Mouse (Mus musculus): ENCODE data around the gene Tsen2. TPM values are rescaled to one million over a fixed set of nuclear protein-coding genes. Genes with fewer than 3 reads are reported as not detected.
A peak's percentile ranks its signal among the peaks of the same experiment; 100 is the strongest.

The Tsen2 gene
- polyA plus RNA-seq, 1 experiment from 2014 or later, result 23.7 TPM

GRCm38 (mm10) chr6:115527418-115527817, 17.0 kb upstream of the Tsen2 start:
- Histone ChIP-seq H3K4me3 (replicated peaks; ENCODE audit: low read length) (no peak overlapping the region), H3K27me3 (ENCODE audit: control insufficient read depth, insufficient read depth, low read length) (no peaks in the 10 kb centered on the region), H3K9ac (ENCODE audit: low read length) (no peak overlapping the region), H3K4me1 (ENCODE audit: control insufficient read depth, insufficient read depth, low read length) (peaks cover 18% of the 10 kb centered on the region; the same call in 1 of the 2 replicates), H3K27ac (ENCODE audit: low read length) (peak overlapping the region; percentile 70; the same call in 1 of the 2 replicates), H3K4me2 (ENCODE audit: low read depth, low read length) (no peak overlapping the region), H3K36me3 (ENCODE audit: control insufficient read depth, insufficient read depth, low read length) (no peaks in the 10 kb centered on the region), H3K9me3 (replicated peaks; ENCODE audit: control insufficient read depth, low read length) (no peaks in the 10 kb centered on the region)
- WGBS, result 65% methylated on average over 3 of the region's 3 CpGs
- peak; percentile 77; the same call in 1 of the 2 replicates for ATAC-seq (ENCODE audit: insufficient read depth, low FRiP score)

GRCm38 (mm10) chr6:115528372-115528771, 16.1 kb upstream of the Tsen2 start:
- Histone ChIP-seq H3K9ac (ENCODE audit: low read length) (no peak overlapping the region), H3K4me1 (ENCODE audit: control insufficient read depth, insufficient read depth, low read length) (peaks cover 9% of the 10 kb centered on the region; the same call in 1 of the 2 replicates), H3K9me3 (replicated peaks; ENCODE audit: control insufficient read depth, low read length) (no peaks in the 10 kb centered on the region), H3K4me2 (ENCODE audit: low read depth, low read length) (no peak overlapping the region), H3K27ac (ENCODE audit: low read length) (no peak overlapping the region; the same call in 1 of the 2 replicates), H3K27me3 (ENCODE audit: control insufficient read depth, insufficient read depth, low read length) (no peaks in the 10 kb centered on the region), H3K36me3 (ENCODE audit: control insufficient read depth, insufficient read depth, low read length) (no peaks in the 10 kb centered on the region), H3K4me3 (replicated peaks; ENCODE audit: low read length) (no peak overlapping the region)
- 93% methylated on average over 4 of the region's 4 CpGs for WGBS
- ATAC-seq (ENCODE audit: insufficient read depth, low FRiP score), result no peak

GRCm38 (mm10) chr6:115534617-115535016, 9.8 kb upstream of the Tsen2 start:
- Histone ChIP-seq H3K9ac (ENCODE audit: low read length) (no peak overlapping the region), H3K27ac (ENCODE audit: low read length) (peak overlapping the region; percentile 26; the same call in 1 of the 2 replicates), H3K9me3 (replicated peaks; ENCODE audit: control insufficient read depth, low read length) (no peaks in the 10 kb centered on the region), H3K27me3 (ENCODE audit: control insufficient read depth, insufficient read depth, low read length) (no peaks in the 10 kb centered on the region), H3K36me3 (ENCODE audit: control insufficient read depth, insufficient read depth, low read length) (no peaks in the 10 kb centered on the region), H3K4me3 (replicated peaks; ENCODE audit: low read length) (no peak overlapping the region), H3K4me2 (ENCODE audit: low read depth, low read length) (no peak overlapping the region), H3K4me1 (ENCODE audit: control insufficient read depth, insufficient read depth, low read length) (0 out of 2 replicates have a peak, but pooled peaks cover 7% of the 10 kb centered on the region)
- no peak for ATAC-seq (ENCODE audit: insufficient read depth, low FRiP score)
- 53% methylated on average over 7 of the region's 7 CpGs for WGBS

- no peak overlapping the region for H3K9ac ChIP-seq (ENCODE audit: low read length)
- no peaks in the 10 kb centered on the region for H3K36me3 ChIP-seq (ENCODE audit: control insufficient read depth, insufficient read depth, low read length)
- no peak overlapping the region for H3K4me3 ChIP-seq (replicated peaks; ENCODE audit: low read length)
- H3K9me3 ChIP-seq (replicated peaks; ENCODE audit: control insufficient read depth, low read length), result no peaks in the 10 kb centered on the region
- WGBS, result 76% methylated on average over 4 of the region's 4 CpGs
- H3K4me1 ChIP-seq (ENCODE audit: control insufficient read depth, insufficient read depth, low read length), result 0 out of 2 replicates have a peak, but pooled peaks cover 7% of the 10 kb centered on the region
- no peaks in the 10 kb centered on the region for H3K27me3 ChIP-seq (ENCODE audit: control insufficient read depth, insufficient read depth, low read length)
- H3K4me2 ChIP-seq (ENCODE audit: low read depth, low read length), result no peak overlapping the region
- ATAC-seq (ENCODE audit: insufficient read depth, low FRiP score), result no peak
- H3K27ac ChIP-seq (ENCODE audit: low read length), result no peak overlapping the region
These were observed 8.3 kb upstream of the Tsen2 start for GRCm38 (mm10) chr6:115536169-115536568.

- H3K9me3 ChIP-seq (replicated peaks; ENCODE audit: control insufficient read depth, low read length), result no peaks in the 10 kb centered on the region
- WGBS, result 19% methylated on average over 26 of the region's 26 CpGs
- no peaks in the 10 kb centered on the region for H3K27me3 ChIP-seq (ENCODE audit: control insufficient read depth, insufficient read depth, low read length)
- peak overlapping the region; percentile 55 for H3K4me2 ChIP-seq (ENCODE audit: low read depth, low read length)
- no peaks in the 10 kb centered on the region for H3K36me3 ChIP-seq (ENCODE audit: control insufficient read depth, insufficient read depth, low read length)
- peak; percentile 82 for ATAC-seq (ENCODE audit: insufficient read depth, low FRiP score)
- H3K4me1 ChIP-seq (ENCODE audit: control insufficient read depth, insufficient read depth, low read length), result peaks cover 11% of the 10 kb centered on the region
- peak overlapping the region; percentile 67; the same call in 1 of the 2 replicates for H3K27ac ChIP-seq (ENCODE audit: low read length)
- H3K9ac ChIP-seq (ENCODE audit: low read length), result peak overlapping the region; percentile 72
- H3K4me3 ChIP-seq (replicated peaks; ENCODE audit: low read length), result peak overlapping the region; percentile 34
These were observed 5.6 kb upstream of the Tsen2 start for GRCm38 (mm10) chr6:115538645-115539429.

GRCm38 (mm10) chr6:115541676-115542275, 2.7 kb upstream of the Tsen2 start:
- no peak for ATAC-seq (ENCODE audit: insufficient read depth, low FRiP score)
- Histone ChIP-seq H3K9me3 (replicated peaks; ENCODE audit: control insufficient read depth, low read length) (no peaks in the 10 kb centered on the region), H3K4me3 (replicated peaks; ENCODE audit: low read length) (no peak overlapping the region), H3K27ac (ENCODE audit: low read length) (peak overlapping the region; percentile 53), H3K4me2 (ENCODE audit: low read depth, low read length) (no peak overlapping the region), H3K27me3 (ENCODE audit: control insufficient read depth, insufficient read depth, low read length) (no peaks in the 10 kb centered on the region), H3K36me3 (ENCODE audit: control insufficient read depth, insufficient read depth, low read length) (no peaks in the 10 kb centered on the region), H3K9ac (ENCODE audit: low read length) (no peak overlapping the region), H3K4me1 (ENCODE audit: control insufficient read depth, insufficient read depth, low read length) (peaks cover 15% of the 10 kb centered on the region)
- 46% methylated on average over 6 of the region's 6 CpGs for WGBS

GRCm38 (mm10) chr6:115542341-115542740, 2.1 kb upstream of the Tsen2 start:
- 58% methylated on average over 3 of the region's 3 CpGs for WGBS
- Histone ChIP-seq H3K4me3 (replicated peaks; ENCODE audit: low read length) (no peak overlapping the region), H3K27ac (ENCODE audit: low read length) (no peak overlapping the region), H3K27me3 (ENCODE audit: control insufficient read depth, insufficient read depth, low read length) (no peaks in the 10 kb centered on the region), H3K9ac (ENCODE audit: low read length) (no peak overlapping the region), H3K36me3 (ENCODE audit: control insufficient read depth, insufficient read depth, low read length) (no peaks in the 10 kb centered on the region), H3K4me2 (ENCODE audit: low read depth, low read length) (no peak overlapping the region), H3K9me3 (replicated peaks; ENCODE audit: control insufficient read depth, low read length) (no peaks in the 10 kb centered on the region), H3K4me1 (ENCODE audit: control insufficient read depth, insufficient read depth, low read length) (peaks cover 15% of the 10 kb centered on the region)
- no peak for ATAC-seq (ENCODE audit: insufficient read depth, low FRiP score)

GRCm38 (mm10) chr6:115546276-115546675, 1.8 kb downstream of the Tsen2 start:
- H3K36me3 ChIP-seq (ENCODE audit: control insufficient read depth, insufficient read depth, low read length), result 0 out of 2 replicates have a peak, but pooled peaks cover 6% of the 10 kb centered on the region
- H3K4me2 ChIP-seq (ENCODE audit: low read depth, low read length), result no peak overlapping the region
- H3K9me3 ChIP-seq (replicated peaks; ENCODE audit: control insufficient read depth, low read length), result no peaks in the 10 kb centered on the region
- no peak overlapping the region for H3K9ac ChIP-seq (ENCODE audit: low read length)
- no peak for ATAC-seq (ENCODE audit: insufficient read depth, low FRiP score)
- peaks cover 12% of the 10 kb centered on the region for H3K4me1 ChIP-seq (ENCODE audit: control insufficient read depth, insufficient read depth, low read length)
- no peak overlapping the region for H3K4me3 ChIP-seq (replicated peaks; ENCODE audit: low read length)
- H3K27ac ChIP-seq (ENCODE audit: low read length), result no peak overlapping the region
- 82% methylated on average over 5 of the region's 5 CpGs for WGBS
- H3K27me3 ChIP-seq (ENCODE audit: control insufficient read depth, insufficient read depth, low read length), result no peaks in the 10 kb centered on the region

GRCm38 (mm10) chr6:115555485-115555884, 11.0 kb downstream of the Tsen2 start:
- H3K4me1 ChIP-seq (ENCODE audit: control insufficient read depth, insufficient read depth, low read length), result no peaks in the 10 kb centered on the region
- H3K4me3 ChIP-seq (replicated peaks; ENCODE audit: low read length), result no peak overlapping the region
- ATAC-seq (ENCODE audit: insufficient read depth, low FRiP score), result no peak
- H3K36me3 ChIP-seq (ENCODE audit: control insufficient read depth, insufficient read depth, low read length), result peaks cover 25% of the 10 kb centered on the region
- H3K9ac ChIP-seq (ENCODE audit: low read length), result no peak overlapping the region
- H3K27me3 ChIP-seq (ENCODE audit: control insufficient read depth, insufficient read depth, low read length), result no peaks in the 10 kb centered on the region
- no peak overlapping the region for H3K4me2 ChIP-seq (ENCODE audit: low read depth, low read length)
- WGBS, result 70% methylated on average over 5 of the region's 5 CpGs
- no peaks in the 10 kb centered on the region for H3K9me3 ChIP-seq (replicated peaks; ENCODE audit: control insufficient read depth, low read length)
- H3K27ac ChIP-seq (ENCODE audit: low read length), result no peak overlapping the region

All from stomach, embryonic 16.5 days (tissue).